Mouse (Mus musculus) central nervous system, embryonic 14 days (tissue): ENCODE data around the gene Dtd2. TPM values are rescaled to one million over a fixed set of nuclear protein-coding genes. Genes with fewer than 3 reads are reported as not detected.

Experiments
- polyA plus RNA-seq: library from polyadenylated mRNA; depleted of rRNA; stranded (reverse); fragments of >200 nt; gene quantifications from 2 replicates; pipeline ENCODE4 v1.2.3, GENCODE M21; 2012; rRNA removed

Gene Dtd2
- 9.7 and 10.8 TPM in 2 replicates for polyA plus RNA-seq

DNA sequence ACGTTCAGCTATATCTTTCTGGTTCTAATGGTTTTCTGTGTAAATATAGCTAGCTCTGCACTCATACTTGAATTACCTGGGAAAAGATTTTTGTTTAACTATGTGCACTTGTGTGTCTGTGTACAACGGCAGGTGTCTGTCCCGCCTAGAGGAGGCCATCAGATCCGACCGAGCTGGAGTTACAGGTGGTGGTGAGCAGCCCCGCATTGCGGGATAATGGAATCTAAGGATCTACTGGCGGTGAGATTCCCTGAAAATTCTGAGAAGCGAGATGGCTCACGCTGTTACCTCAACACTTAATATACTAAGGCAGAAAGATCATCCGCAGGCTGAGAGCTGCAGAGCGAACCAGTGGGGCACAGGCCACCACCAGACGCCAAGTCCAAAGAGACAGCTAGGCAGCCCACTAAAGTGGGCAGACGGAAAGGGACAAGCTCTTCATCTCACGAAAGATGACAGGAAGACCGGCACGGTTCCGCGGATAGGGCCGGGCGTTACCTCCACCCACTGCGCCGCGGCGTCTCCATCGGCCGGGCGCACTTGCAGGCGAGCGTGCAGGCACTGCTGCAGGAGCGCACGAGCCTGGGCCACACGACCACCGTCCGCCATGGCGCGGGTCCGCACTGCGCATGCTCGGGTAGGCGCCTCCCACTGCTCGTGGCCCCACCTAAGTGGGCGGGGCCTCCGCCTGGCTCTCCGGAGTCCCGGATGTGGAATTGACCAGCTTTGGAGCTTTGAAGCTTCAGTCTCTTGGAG is at the start of gene Dtd2:
Gene Dtd2, minus strand, starts transcription at position 625 of the 756 bp plus-strand sequence.

DNA sequence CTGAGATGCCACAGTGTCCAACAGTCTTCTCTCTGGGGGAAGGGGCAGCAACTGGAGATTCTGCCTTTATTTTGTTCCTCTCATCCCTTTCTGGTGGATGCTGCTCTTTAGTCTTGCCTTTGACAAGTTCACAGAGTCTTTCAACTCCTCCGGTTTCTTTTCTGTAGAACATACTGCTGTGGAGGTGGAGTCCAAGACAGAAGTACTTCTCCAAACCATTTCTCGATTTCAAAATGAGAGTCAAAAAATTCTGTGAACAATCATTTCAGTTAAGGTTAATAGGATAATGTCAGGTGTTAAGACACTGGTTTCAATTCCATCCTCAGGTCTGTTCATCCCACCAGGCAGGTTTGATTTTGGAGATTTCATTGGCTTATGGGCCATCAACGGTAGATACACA is 21.7 kb upstream of the Dtd2 start, which contains the start of gene Gpr33:
Gene Gpr33, minus strand, starts transcription at position 101 of the 400 bp plus-strand sequence.

DNA sequence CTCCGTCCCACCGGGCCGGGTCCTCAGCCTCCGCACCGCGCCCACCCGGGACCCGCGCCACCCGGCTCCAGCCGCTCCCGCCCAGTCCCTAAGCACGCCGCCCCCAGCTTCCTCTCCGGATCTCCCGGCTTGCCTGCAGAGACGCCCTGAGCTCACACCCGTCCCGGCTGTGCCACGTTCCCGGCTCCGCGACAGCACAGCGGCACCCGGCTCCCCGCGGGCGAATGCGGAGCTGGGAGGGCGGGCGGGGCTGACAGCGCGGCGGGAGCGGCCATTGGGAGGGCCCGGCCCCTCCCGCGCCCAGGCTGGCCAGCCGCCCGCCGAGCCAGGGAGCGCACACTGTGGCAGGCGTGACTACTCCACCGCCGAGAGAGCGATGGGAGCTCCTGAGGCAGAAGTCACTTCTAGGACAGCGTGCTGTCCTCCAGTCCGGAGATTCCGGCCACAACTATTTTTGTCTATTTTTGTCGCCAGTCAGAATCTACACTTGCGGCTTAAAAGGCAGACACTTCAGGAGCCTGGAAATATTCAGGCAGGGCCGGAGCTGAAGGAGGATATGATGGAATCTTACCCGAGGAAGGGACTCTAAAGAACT is 35.1 kb downstream of the Dtd2 start, which contains the start of gene Heatr5a:
Gene Heatr5a, minus strand, starts transcription at position 252 of the 595 bp plus-strand sequence.

Other genes starting within 250 kb of the Dtd2 start
- 35.5 and 37.2 TPM in 2 replicates for gene Hectd1, start 177.0 kb downstream of the Dtd2 start, polyA plus RNA-seq
- gene Heatr5a, start 35.2 kb downstream of the Dtd2 start, polyA plus RNA-seq = 15.1 and 15.8 TPM in 2 replicates
- gene Gpr33, start 21.6 kb upstream of the Dtd2 start, polyA plus RNA-seq = not detected in 2 replicates
- gene Nubpl, start 91.2 kb upstream of the Dtd2 start, polyA plus RNA-seq = 4.5 and 5.2 TPM in 2 replicates